Mouse (Mus musculus): ENCODE measurements around the gene Cgn.

Cgn gene

GRCm38 (mm10) chr3:94786367-94786835, at the start of gene Cgn:
TSS of gene Cgn (minus strand) at chr3:94786492.
- in situ Hi-C loops (cut with MboI, MseI), result no loop called here

- in situ Hi-C loops (cut with MboI, MseI), result no loop called here
These were observed 49.1 kb upstream of the Cgn start for GRCm38 (mm10) chr3:94835396-94835795.

GRCm38 (mm10) chr3:94833358-94833757, 47.1 kb upstream of the Cgn start:
- in situ Hi-C loops (cut with MboI, MseI), result no loop called here

- in situ Hi-C loops (cut with MboI, MseI), result no loop called here
These were observed 46.4 kb upstream of the Cgn start for GRCm38 (mm10) chr3:94832701-94833100.

GRCm38 (mm10) chr3:94832100-94832499, 45.8 kb upstream of the Cgn start:
- in situ Hi-C loops (cut with MboI, MseI), result no loop called here

- in situ Hi-C loops (cut with MboI, MseI), result no loop called here
These were observed 37.8 kb upstream of the Cgn start for GRCm38 (mm10) chr3:94824110-94824509.

- in situ Hi-C loops (cut with MboI, MseI), result no loop called here
These were observed 35.8 kb upstream of the Cgn start for GRCm38 (mm10) chr3:94822082-94822481.

GRCm38 (mm10) chr3:94821008-94821638, 34.8 kb upstream of the Cgn start:
- in situ Hi-C loops (cut with MboI, MseI), result no loop called here

GRCm38 (mm10) chr3:94819452-94820425, 33.4 kb upstream of the Cgn start:
- in situ Hi-C loops (cut with MboI, MseI), result no loop called here

GRCm38 (mm10) chr3:94817731-94818130, 31.4 kb upstream of the Cgn start:
- in situ Hi-C loops (cut with MboI, MseI), result no loop called here

- in situ Hi-C loops (cut with MboI, MseI), result no loop called here
These were observed 29.3 kb upstream of the Cgn start for GRCm38 (mm10) chr3:94815603-94816002.

GRCm38 (mm10) chr3:94814663-94815062, 28.4 kb upstream of the Cgn start:
- in situ Hi-C loops (cut with MboI, MseI), result no loop called here

GRCm38 (mm10) chr3:94814063-94814462, 27.8 kb upstream of the Cgn start:
- in situ Hi-C loops (cut with MboI, MseI), result no loop called here

GRCm38 (mm10) chr3:94813651-94814050, 27.4 kb upstream of the Cgn start:
- in situ Hi-C loops (cut with MboI, MseI), result no loop called here

GRCm38 (mm10) chr3:94811628-94812027, 25.3 kb upstream of the Cgn start:
- in situ Hi-C loops (cut with MboI, MseI), result no loop called here

GRCm38 (mm10) chr3:94808296-94808695, 22.0 kb upstream of the Cgn start:
- in situ Hi-C loops (cut with MboI, MseI), result no loop called here

GRCm38 (mm10) chr3:94804976-94805375, 18.7 kb upstream of the Cgn start:
- in situ Hi-C loops (cut with MboI, MseI), result no loop called here

GRCm38 (mm10) chr3:94804146-94804545, 17.9 kb upstream of the Cgn start:
- in situ Hi-C loops (cut with MboI, MseI), result no loop called here

GRCm38 (mm10) chr3:94796181-94796580, 9.9 kb upstream of the Cgn start:
- in situ Hi-C loops (cut with MboI, MseI), result no loop called here

GRCm38 (mm10) chr3:94795596-94796140, 9.4 kb upstream of the Cgn start:
- in situ Hi-C loops (cut with MboI, MseI), result no loop called here

GRCm38 (mm10) chr3:94794359-94794758, 8.1 kb upstream of the Cgn start:
- in situ Hi-C loops (cut with MboI, MseI), result no loop called here

GRCm38 (mm10) chr3:94793672-94794071, 7.4 kb upstream of the Cgn start:
- in situ Hi-C loops (cut with MboI, MseI), result no loop called here
